Mouse (Mus musculus): ENCODE data around the gene Aip. TPM values are rescaled to one million over a fixed set of nuclear protein-coding genes. Genes with fewer than 3 reads are reported as not detected.
"Not testable (repeated sequence)": the region's sequence is repeated elsewhere in the genome, so short reads cannot be mapped to it uniquely, and the experiment has no call there.

Aip gene
- polyA plus RNA-seq, 1 experiment from 2014 or later, result 84.3 TPM

DNA sequence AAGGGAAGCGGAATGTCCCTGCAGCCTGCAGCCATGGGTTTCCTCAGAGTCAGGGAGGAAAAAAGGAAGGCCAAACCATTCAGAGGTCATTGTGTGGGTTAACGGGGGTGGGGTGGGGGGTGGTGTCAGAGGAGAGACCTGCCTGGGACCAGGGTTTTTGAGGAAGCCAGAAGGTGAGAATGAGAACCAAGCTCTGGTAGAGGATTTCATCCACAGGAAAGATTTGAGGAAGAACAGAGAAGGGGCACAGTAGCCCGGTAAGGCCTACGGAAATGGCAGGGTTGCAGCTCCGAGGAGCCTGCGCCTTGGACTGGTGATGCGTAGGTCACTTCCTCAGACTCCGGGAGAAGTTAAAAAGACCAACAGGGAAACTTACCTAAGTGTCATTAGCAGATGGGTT lies 54.9 kb downstream of the Aip start:
- Histone ChIP-seq H3K36me3 (no peaks in the 10 kb centered on the region), H3K9me3 (no peaks in the 10 kb centered on the region), H3K27ac (replicated peaks) (no peak overlapping the region), H3K4me3 (no peak overlapping the region), H3K4me2 (no peak overlapping the region), H3K4me1 (no peaks in the 10 kb centered on the region), H3K27me3 (replicated peaks) (no peaks in the 10 kb centered on the region; the same call in 1 of the 2 replicates), H3K9ac (no peak overlapping the region)
- ATAC-seq (ENCODE audit: extremely low read depth, insufficient number of reproducible peaks, low FRiP score, low TSS enrichment), result no peak
- WGBS, result 70% methylated on average over 8 of the region's 8 CpGs

DNA sequence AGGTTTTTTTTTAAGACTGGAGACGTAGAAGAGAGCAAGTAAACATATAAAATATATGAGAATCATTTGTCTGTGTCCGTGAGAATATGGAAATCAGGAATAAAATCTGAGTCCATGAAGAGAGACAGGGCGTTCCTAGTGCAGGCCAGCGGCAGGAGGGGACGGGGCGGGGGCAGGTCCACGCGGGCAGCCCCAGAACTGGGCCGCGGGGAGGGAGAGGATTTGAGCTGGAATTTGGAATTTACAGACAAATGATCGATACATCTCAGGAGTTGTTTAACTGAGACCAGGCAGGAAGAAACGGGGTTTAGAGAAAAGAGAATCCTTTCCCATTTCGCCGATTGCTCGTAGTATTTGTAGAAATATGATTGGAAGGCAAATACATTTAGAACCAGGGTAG lies 55.3 kb downstream of the Aip start:
- Histone ChIP-seq H3K27me3 (replicated peaks) (no peaks in the 10 kb centered on the region; the same call in 1 of the 2 replicates), H3K4me3 (no peak overlapping the region), H3K9me3 (no peaks in the 10 kb centered on the region), H3K27ac (replicated peaks) (no peak overlapping the region), H3K9ac (no peak overlapping the region), H3K36me3 (no peaks in the 10 kb centered on the region), H3K4me1 (no peaks in the 10 kb centered on the region), H3K4me2 (no peak overlapping the region)
- ATAC-seq (ENCODE audit: extremely low read depth, insufficient number of reproducible peaks, low FRiP score, low TSS enrichment), result no peak
- WGBS, result 70% methylated on average over 15 of the region's 15 CpGs

DNA sequence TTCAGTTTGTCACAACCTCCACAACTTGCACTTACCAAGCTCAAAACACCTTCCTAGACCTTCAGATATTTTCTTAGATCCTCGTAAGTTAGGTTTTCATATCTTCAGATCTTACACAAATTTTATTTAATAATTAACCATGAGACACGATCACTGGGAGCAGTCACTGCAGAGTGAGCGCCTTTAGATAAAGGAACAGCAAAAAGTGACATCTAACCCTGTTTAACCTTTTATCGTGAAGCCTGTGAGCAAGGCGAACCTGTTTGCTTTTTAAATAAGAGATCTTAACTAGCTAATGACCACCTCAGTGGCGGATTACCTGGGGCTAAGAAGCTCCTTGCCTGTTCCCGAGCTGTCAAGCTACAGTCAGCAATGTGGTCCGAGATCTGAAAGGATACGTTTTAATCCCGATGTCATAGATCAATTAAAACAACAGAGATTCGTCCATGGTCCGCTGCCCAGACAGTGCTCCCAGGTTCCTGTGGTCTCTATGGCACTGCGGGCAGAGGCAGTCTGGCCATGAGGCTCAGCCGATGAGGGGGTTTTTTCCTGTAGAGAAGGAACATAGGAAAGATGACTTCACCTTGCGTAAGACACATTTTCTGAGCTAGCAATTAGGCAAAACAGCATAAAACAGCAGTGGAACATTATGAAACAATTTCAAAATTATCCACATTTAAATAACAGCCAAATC lies 56.8 kb downstream of the Aip start:
- Histone ChIP-seq H3K9me3 (no peaks in the 10 kb centered on the region), H3K36me3 (no peaks in the 10 kb centered on the region), H3K4me1 (peaks cover 3% of the 10 kb centered on the region; the same call in 1 of the 2 replicates), H3K4me2 (no peak overlapping the region), H3K4me3 (no peak overlapping the region), H3K9ac (no peak overlapping the region), H3K27me3 (replicated peaks) (no peaks in the 10 kb centered on the region; the same call in 1 of the 2 replicates), H3K27ac (replicated peaks) (no peak overlapping the region)
- no peak for ATAC-seq (ENCODE audit: extremely low read depth, insufficient number of reproducible peaks, low FRiP score, low TSS enrichment)
- WGBS, result 71% methylated on average over 15 of the region's 15 CpGs

DNA sequence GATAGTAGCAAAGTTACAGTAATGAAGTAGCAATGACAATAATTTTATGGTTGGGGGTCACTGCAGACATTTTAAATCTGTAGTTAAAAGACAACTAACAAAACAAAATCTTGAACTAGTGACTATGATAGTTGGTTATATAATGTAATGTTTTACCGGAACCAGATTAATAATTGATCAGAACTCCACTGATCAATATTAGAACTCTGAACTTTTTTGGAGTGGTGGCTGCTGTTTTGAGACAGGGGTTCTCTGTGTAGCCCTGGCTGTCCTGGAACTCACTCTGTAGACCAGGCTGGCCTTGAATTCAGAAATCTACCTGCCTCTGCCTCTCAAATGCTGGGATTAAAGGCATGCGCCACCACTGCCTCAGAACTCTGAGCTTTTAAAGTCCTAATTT lies 57.4 kb downstream of the Aip start:
- H3K36me3 ChIP-seq; H3K9ac ChIP-seq; H3K27ac ChIP-seq (replicated peaks); H3K27me3 ChIP-seq (replicated peaks); ATAC-seq (ENCODE audit: extremely low read depth, insufficient number of reproducible peaks, low FRiP score, low TSS enrichment); H3K4me1 ChIP-seq; H3K4me2 ChIP-seq; H3K9me3 ChIP-seq; H3K4me3 ChIP-seq: not testable (repeated sequence)
- WGBS, result 86% methylated on average over 2 of the region's 2 CpGs

DNA sequence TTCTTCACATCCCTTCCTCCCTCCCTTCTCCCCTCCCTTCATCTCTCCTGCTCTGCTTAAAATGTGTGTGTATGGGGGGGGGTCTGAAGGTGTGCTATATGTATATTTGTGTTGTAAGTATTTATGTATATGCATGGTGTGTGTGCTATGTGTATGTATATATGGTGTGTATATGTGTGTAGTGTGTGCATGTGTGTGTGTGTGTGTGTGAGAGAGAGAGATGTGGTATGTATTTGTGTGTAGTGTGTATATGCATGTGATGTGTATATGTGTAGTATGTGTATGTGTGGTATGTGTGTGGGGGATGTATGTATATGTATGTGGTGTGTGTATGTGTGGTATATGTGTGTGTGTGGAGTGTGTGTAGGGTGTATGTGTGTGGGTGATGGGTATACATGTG lies 58.8 kb downstream of the Aip start:
- no peak for ATAC-seq (ENCODE audit: extremely low read depth, insufficient number of reproducible peaks, low FRiP score, low TSS enrichment)
- H3K4me1 ChIP-seq, result peaks cover 5% of the 10 kb centered on the region; the same call in 1 of the 2 replicates
- no peaks in the 10 kb centered on the region for H3K36me3 ChIP-seq
- no peak overlapping the region for H3K9ac ChIP-seq
- no peak overlapping the region for H3K4me2 ChIP-seq
- no peaks in the 10 kb centered on the region for H3K9me3 ChIP-seq
- no peak overlapping the region for H3K4me3 ChIP-seq
- H3K27me3 ChIP-seq (replicated peaks), result no peaks in the 10 kb centered on the region; the same call in 1 of the 2 replicates
- H3K27ac ChIP-seq (replicated peaks), result no peak overlapping the region

DNA sequence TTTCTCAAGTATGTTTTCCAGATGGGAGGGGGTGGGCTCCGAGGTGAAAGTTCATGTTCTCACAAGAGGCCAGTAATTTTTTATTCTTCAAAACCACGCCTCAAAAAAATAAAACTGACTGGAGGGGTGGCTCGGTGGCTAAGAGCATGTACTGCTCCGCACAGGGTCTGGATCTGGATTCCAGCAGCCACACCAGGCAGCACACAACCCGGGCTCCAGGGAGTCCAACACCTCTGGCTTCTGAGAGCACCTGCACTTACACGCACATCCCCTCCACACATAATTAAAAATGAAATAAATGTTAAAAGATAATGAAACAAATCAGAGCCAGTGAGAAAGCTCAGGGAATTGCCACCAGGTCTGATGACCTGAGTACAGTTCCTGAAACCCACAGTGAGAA lies 59.4 kb downstream of the Aip start:
- H3K36me3 ChIP-seq, result no peaks in the 10 kb centered on the region
- no peak overlapping the region for H3K4me2 ChIP-seq
- no peak overlapping the region for H3K27ac ChIP-seq (replicated peaks)
- H3K4me3 ChIP-seq, result no peak overlapping the region
- no peak for ATAC-seq (ENCODE audit: extremely low read depth, insufficient number of reproducible peaks, low FRiP score, low TSS enrichment)
- no peaks in the 10 kb centered on the region for H3K9me3 ChIP-seq
- H3K9ac ChIP-seq, result no peak overlapping the region
- H3K4me1 ChIP-seq, result peaks cover 5% of the 10 kb centered on the region; the same call in 1 of the 2 replicates
- 77% methylated on average over 6 of the region's 6 CpGs for WGBS
- no peaks in the 10 kb centered on the region; the same call in 1 of the 2 replicates for H3K27me3 ChIP-seq (replicated peaks)

DNA sequence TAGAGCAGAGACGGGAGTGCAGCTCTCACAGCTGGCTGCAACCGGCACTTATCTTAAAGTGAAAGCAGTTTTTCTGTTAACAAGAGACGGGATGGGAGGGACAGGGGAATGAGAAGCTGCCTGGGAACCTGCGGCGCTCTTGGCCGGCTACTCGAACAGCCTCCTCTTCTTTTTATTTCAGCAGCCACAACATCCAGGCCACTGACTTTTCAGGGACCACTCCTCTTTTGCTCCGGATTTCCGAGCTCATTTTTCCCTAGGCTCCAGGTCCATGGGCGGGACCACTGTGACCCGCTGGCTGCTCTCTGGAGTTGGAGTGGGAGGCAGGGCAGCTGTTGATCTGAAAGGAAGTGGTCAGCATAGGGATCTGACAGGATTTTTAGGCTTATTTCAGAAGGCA lies 61.2 kb downstream of the Aip start:
- not testable (repeated sequence) for H3K4me3 ChIP-seq; H3K27me3 ChIP-seq (replicated peaks); H3K36me3 ChIP-seq; H3K9me3 ChIP-seq; ATAC-seq (ENCODE audit: extremely low read depth, insufficient number of reproducible peaks, low FRiP score, low TSS enrichment); H3K4me1 ChIP-seq; H3K9ac ChIP-seq; H3K27ac ChIP-seq (replicated peaks)
- H3K4me2 ChIP-seq, result peak overlapping the region; percentile 44
- 28% methylated on average over 6 of the region's 11 CpGs for WGBS

Other genes starting within 250 kb of the Aip start
- 22.7 and 25.1 TPM in 2 replicates for gene Tcirg1, start 218.7 kb downstream of the Aip start, polyA plus RNA-seq (2015; fragmentation: Nextera tagmentation; extraction: Ambion mirVana)
- gene Ndufs8, start 213.1 kb downstream of the Aip start, polyA plus RNA-seq (2015; fragmentation: Nextera tagmentation; extraction: Ambion mirVana), result 361 and 400 TPM in 2 replicates
- gene Aldh3b1, start 196.1 kb downstream of the Aip start, polyA plus RNA-seq (2015; fragmentation: Nextera tagmentation; extraction: Ambion mirVana), result 2.2 and 2.3 TPM in 2 replicates
- gene Unc93b1, start 190.7 kb downstream of the Aip start, polyA plus RNA-seq (2015; fragmentation: Nextera tagmentation; extraction: Ambion mirVana), result 12.4 and 13.6 TPM in 2 replicates
- gene Aldh3b3, start 167.2 kb downstream of the Aip start, polyA plus RNA-seq (2015; fragmentation: Nextera tagmentation; extraction: Ambion mirVana), result not detected in 2 replicates
- gene Aldh3b2, start 153.5 kb downstream of the Aip start, polyA plus RNA-seq (2015; fragmentation: Nextera tagmentation; extraction: Ambion mirVana), result 0.06 TPM in 1 of 2 replicates, not detected in the other
- 10.4 and 10.8 TPM in 2 replicates for gene Acy3, start 139.3 kb downstream of the Aip start, polyA plus RNA-seq (2015; fragmentation: Nextera tagmentation; extraction: Ambion mirVana)
- gene Tbx10, start 133.1 kb downstream of the Aip start, polyA plus RNA-seq (2015; fragmentation: Nextera tagmentation; extraction: Ambion mirVana), result not detected in 2 replicates
- gene Nudt8, start 125.3 kb downstream of the Aip start, polyA plus RNA-seq (2015; fragmentation: Nextera tagmentation; extraction: Ambion mirVana), result 51.7 and 60.0 TPM in 2 replicates
- gene Gm49405, start 125.2 kb downstream of the Aip start, polyA plus RNA-seq (2015; fragmentation: Nextera tagmentation; extraction: Ambion mirVana), result 4.1 and 5.4 TPM in 2 replicates
- gene Doc2g, start 122.5 kb downstream of the Aip start, polyA plus RNA-seq (2015; fragmentation: Nextera tagmentation; extraction: Ambion mirVana), result 80.5 and 99.3 TPM in 2 replicates
- gene Ndufv1, start 113.1 kb downstream of the Aip start, polyA plus RNA-seq (2015; fragmentation: Nextera tagmentation; extraction: Ambion mirVana), result 407 and 462 TPM in 2 replicates
- gene Gstp1, start 87.9 kb downstream of the Aip start, polyA plus RNA-seq (2015; fragmentation: Nextera tagmentation; extraction: Ambion mirVana), result 380 and 421 TPM in 2 replicates
- gene Gstp2, start 79.8 kb downstream of the Aip start, polyA plus RNA-seq (2015; fragmentation: Nextera tagmentation; extraction: Ambion mirVana), result 5.1 and 5.9 TPM in 2 replicates
- 0.29 and 0.61 TPM in 2 replicates for gene Gstp3, start 66.3 kb downstream of the Aip start, polyA plus RNA-seq (2015; fragmentation: Nextera tagmentation; extraction: Ambion mirVana)
- gene Cabp2, start 44.3 kb downstream of the Aip start, polyA plus RNA-seq (2015; fragmentation: Nextera tagmentation; extraction: Ambion mirVana), result not detected in 2 replicates
- 64.5 and 64.9 TPM in 2 replicates for gene Cdk2ap2, start 28.7 kb downstream of the Aip start, polyA plus RNA-seq (2015; fragmentation: Nextera tagmentation; extraction: Ambion mirVana)
- 18.2 and 21.8 TPM in 2 replicates for gene Pitpnm1, start 25.9 kb downstream of the Aip start, polyA plus RNA-seq (2015; fragmentation: Nextera tagmentation; extraction: Ambion mirVana)
- gene Gpr152, start 13.9 kb upstream of the Aip start, polyA plus RNA-seq (2015; fragmentation: Nextera tagmentation; extraction: Ambion mirVana), result not detected in 2 replicates
- gene Cabp4, start 18.2 kb upstream of the Aip start, polyA plus RNA-seq (2015; fragmentation: Nextera tagmentation; extraction: Ambion mirVana), result not detected in 2 replicates
- 107 and 122 TPM in 2 replicates for gene Coro1b, start 22.8 kb upstream of the Aip start, polyA plus RNA-seq (2015; fragmentation: Nextera tagmentation; extraction: Ambion mirVana)
- gene Ptprcap, start 27.7 kb upstream of the Aip start, polyA plus RNA-seq (2015; fragmentation: Nextera tagmentation; extraction: Ambion mirVana), result 1.2 and 1.4 TPM in 2 replicates
- gene Rps6kb2, start 37.5 kb upstream of the Aip start, polyA plus RNA-seq (2015; fragmentation: Nextera tagmentation; extraction: Ambion mirVana), result 46.0 and 47.1 TPM in 2 replicates
- 4.4 and 5.0 TPM in 2 replicates for gene Carns1, start 49.6 kb upstream of the Aip start, polyA plus RNA-seq (2015; fragmentation: Nextera tagmentation; extraction: Ambion mirVana)
- 2.0 and 2.7 TPM in 2 replicates for gene Tbc1d10c, start 65.4 kb upstream of the Aip start, polyA plus RNA-seq (2015; fragmentation: Nextera tagmentation; extraction: Ambion mirVana)
- gene Ppp1ca, start 66.2 kb upstream of the Aip start, polyA plus RNA-seq (2015; fragmentation: Nextera tagmentation; extraction: Ambion mirVana), result 642 and 729 TPM in 2 replicates
- gene Rad9a, start 75.8 kb upstream of the Aip start, polyA plus RNA-seq (2015; fragmentation: Nextera tagmentation; extraction: Ambion mirVana), result 21.3 and 22.2 TPM in 2 replicates
- 1.1 and 1.9 TPM in 2 replicates for gene Clcf1, start 88.4 kb upstream of the Aip start, polyA plus RNA-seq (2015; fragmentation: Nextera tagmentation; extraction: Ambion mirVana)
- gene AC109138.7, start 88.5 kb upstream of the Aip start, polyA plus RNA-seq (2015; fragmentation: Nextera tagmentation; extraction: Ambion mirVana), result not detected in 2 replicates
- gene Pold4, start 106.0 kb upstream of the Aip start, polyA plus RNA-seq (2015; fragmentation: Nextera tagmentation; extraction: Ambion mirVana), result 19.9 and 23.5 TPM in 2 replicates
- 5.0 and 6.7 TPM in 2 replicates for gene Ssh3, start 143.3 kb upstream of the Aip start, polyA plus RNA-seq (2015; fragmentation: Nextera tagmentation; extraction: Ambion mirVana)
- 1.0 and 1.6 TPM in 2 replicates for gene Ankrd13d, start 157.3 kb upstream of the Aip start, polyA plus RNA-seq (2015; fragmentation: Nextera tagmentation; extraction: Ambion mirVana)
- gene Grk2, start 180.4 kb upstream of the Aip start, polyA plus RNA-seq (2015; fragmentation: Nextera tagmentation; extraction: Ambion mirVana), result 9.4 and 12.9 TPM in 2 replicates

All from heart, embryonic 13.5 days (tissue).